Mouse (Mus musculus) lung, postnatal 0 days (tissue): ENCODE results near the gene Tns3.

Source experiments
- CTCF ChIP-seq: IDR thresholded peaks from 2 replicates; pipeline ENCODE4 v1.5.1; 2016; ENCODE audit warnings: antibody characterized with exemption, mild to moderate bottlenecking
- EP300 ChIP-seq: IDR thresholded peaks from 2 replicates; pipeline ENCODE4 v1.6.1; 2016; ENCODE audit warnings: antibody characterized with exemption, mild to moderate bottlenecking, control low read depth

DNA sequence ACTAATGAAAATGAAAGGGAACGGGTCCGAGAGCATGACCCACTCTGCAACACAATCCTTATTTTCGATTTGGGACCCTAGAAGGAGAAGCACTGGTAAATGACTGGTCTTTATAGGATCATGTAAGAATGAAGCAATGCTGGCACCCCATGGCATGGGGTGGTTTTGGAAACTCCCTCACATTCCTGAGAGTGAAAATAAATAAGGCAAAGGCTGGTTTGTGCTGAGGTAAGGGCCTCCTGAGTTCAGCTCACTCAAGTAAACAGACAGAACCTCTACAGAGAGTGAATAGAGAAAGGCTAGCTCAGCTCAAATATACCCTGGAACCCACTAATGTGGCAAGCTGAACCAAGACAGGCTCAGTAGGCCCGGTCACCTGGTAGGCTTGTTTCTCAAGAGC lies 179.8 kb downstream of the Tns3 start:
- TF ChIP-seq EP300 = no peak
- TF ChIP-seq CTCF = no peak
